Mouse (Mus musculus) left cerebral cortex, adult 9 months (tissue): Measurements from ENCODE around the gene Phldb1.

Experiments used
- DNase-seq, 2 experiments: peaks; one replicate each; pipeline ENCODE4 v3.0.0; 2022; ENCODE audit warnings: low spot score in 2 of 2

Gene Phldb1

DNA sequence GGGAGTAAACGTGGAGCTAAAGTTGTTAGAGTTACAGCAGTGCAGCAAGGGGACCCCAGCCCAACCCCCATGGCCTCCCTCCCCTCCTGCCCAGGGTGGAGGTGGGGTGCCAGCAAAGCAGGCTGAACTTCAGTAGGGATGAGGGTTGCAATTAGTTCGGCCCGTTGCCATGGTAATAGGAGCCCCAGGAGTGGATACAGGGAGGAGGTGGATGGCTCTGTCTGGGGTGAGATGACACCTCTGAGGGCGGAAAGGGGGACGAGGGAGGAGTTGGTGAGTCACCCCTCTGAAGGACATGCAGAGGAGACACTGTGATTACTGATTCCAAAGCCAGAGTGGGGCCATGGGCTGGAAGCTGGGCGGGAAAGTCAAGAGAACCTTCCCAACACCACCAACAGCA lies 26.1 kb downstream of the Phldb1 start:
- DNase-seq = peak in 1 of 2 experiments; percentile 77

DNA sequence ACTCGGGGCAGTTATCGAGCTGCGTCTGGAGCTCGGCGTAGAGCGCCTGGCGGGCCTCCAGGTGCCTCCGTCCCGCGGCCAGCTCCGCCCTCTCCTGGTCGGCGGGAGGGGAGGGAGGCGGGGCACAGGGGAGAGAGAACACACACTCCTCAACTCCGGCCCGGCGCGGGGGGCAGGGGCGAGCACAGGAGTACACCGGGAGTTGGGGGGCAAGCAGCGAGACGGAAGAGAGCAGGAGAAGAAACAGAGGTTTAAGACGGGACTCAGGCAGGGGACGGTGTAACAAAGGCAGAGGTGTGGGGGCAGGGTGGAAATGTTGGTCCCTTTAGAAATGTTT lies 26.6 kb downstream of the Phldb1 start:
- DNase-seq = no peak

DNA sequence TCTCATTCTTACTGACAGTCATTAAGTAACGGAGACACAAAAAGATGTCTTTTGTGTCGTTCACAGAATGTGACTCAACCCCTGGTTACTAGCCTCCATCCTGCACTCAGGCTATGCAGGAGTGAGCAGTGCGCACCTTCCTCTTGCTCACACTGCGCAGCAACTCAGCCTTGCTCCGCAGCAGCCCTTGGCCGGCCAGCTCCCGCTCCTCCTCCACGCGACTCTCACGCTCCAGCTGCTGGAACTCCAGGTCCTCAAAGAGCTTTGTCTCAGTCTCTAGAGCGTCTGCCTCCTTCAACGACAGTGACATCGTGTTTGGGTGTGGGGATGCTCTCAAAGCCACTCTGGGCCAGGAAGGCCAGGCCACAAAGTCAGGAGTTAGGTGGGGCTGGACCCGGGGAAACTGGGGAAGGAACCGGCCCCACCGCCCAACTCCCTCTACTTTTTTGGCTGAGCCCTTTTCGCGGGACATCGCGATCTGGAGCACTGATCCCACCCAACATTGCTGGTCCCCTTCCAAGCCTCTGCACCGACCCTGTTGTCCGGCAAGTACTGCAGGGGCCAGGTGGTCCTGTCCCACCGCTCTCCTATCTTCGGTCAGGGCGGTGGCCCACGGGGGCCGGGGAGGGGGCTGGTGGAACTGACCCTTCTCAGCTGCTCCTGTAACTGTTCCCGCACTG lies 27.1 kb downstream of the Phldb1 start:
- DNase-seq = no peak

DNA sequence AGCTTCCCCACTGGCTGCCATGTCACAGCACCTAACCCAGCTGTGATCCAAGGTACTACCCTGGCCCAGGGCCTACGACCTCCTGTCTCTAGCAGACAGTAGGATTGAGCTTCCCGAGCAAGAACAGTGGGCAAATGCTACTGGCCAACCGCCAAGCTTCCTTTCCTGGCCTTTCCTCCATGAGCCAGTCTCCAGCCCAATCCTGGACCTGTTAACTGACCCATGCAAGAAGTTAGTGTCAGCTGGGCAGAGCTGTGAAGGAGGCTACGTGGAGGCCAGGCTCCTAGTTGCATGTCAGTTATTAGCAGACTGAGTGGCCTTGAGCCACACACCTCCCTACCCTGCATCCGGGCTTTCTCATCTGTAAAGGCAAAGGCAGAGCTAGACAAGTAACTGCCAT lies 35.3 kb downstream of the Phldb1 start:
- DNase-seq = no peak

DNA sequence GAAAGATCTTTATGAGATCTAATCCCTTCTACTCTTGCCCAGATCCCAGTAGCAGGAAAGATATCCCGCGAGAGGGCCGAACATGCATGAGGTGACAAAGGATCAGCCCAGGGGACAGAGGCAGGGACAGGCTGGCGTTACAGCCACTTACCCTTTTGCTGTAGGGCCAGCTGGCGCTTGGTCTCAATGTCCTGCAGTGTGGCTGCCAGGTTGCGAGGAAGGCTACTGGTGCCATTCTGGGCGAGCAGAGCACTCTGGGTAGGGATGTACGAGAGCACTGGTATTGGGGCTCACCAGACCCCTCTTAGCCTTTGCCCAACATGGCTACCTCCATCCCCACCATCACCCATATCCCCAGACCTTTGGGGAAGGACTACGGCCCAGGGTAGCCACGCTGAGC lies 35.8 kb downstream of the Phldb1 start:
- DNase-seq = no peak

DNA sequence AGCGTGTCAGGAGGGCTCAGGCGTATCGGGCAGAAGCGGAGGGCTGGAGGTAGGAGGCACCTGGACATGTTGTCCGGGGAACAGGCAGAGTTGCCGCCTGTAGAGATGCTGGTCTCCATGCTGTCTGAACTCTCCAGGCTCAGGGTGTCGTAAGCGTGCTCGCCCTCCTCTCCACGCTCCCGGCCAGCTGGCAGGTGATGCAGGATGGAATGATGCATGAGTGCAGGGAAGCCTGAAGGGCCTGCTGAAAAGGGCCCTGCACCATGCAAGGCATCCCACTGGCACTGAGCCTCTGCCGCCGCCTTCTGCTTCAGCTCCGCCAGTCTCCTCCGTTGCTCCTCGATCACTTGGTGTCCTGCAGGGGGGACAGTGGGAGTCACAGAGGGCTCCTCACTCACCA lies 37.1 kb downstream of the Phldb1 start:
- no peak for DNase-seq

DNA sequence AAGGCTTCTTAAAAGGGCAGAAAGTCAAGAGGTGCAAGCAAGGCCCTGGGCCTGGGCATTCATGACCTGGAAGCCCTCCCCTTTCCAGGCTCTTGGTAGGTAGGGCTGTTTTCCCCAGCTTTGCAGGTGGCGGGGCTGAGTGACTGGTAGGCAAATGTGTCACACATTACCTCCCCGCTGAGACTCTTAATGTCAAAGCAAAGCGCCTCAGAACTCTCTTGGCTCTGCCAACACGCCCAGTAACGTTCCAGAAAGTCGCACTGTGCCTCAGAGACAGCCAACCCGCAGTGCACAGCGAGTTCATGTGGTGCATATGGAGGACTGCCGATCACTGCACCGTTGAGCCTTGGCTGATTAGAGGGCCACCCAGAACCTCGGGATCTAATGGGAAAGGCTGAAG lies 41.9 kb downstream of the Phldb1 start:
- DNase-seq = no peak

DNA sequence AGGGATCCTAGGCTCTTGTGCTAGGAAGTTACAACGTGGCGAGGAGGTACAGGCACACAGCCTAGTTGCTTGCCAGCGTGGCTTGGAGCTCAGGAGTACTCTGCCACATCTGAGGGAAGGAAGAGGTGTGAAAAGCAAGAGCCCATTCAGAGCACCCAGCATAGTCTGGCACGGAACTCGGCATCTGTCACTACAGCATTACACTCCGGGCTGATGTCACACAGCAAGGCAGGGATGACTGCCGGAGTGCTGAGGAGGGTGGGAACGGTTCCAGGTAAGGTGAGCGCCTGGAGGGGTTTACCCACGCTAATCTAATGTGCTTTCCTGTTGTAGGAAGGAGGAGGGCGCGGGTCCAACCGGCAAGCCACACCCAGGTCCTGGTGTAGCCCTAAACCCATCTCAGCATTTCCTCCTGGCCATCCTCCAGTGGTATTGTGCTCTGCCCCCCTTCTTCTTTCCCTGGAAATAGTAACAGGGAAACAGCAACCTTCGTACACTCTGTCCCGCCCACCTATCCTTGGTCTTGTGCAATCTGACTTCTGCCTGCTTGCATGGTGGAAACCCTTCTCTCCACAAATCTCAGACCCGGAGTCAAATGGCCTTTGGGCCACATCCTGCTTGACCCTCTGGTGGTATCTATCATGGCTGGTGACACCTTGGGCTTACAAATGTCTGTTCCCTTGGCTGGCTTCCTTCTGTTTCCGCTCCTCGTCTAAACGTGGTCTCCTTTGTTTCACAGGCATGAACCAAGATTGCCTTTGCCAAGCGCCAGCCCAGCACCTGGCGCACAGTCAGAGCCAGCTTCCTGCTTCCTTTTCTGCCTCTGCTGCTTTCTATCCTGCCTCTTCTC lies 43.1 kb downstream of the Phldb1 start:
- peak in 1 of 2 experiments; percentile 84 for DNase-seq

DNA sequence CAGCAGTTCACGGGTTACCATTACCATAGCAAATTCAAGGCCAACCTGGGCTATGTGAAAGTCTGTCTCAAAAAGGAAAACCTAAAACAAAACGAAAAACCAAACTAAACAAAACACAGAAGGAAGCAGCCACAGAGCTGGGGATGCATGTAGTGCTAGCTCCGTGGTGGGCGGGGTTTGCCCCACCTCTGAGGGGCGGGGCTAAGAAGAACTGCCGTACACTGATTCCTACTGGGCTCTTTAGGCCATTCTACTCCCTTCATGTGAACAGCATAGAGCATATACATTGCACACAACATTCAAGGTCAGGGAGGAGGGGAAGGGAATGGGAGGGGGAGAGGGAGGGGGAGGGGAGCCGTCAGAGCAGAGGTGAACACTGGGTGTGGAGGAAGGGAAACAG lies 44.4 kb downstream of the Phldb1 start:
- no peak for DNase-seq

DNA sequence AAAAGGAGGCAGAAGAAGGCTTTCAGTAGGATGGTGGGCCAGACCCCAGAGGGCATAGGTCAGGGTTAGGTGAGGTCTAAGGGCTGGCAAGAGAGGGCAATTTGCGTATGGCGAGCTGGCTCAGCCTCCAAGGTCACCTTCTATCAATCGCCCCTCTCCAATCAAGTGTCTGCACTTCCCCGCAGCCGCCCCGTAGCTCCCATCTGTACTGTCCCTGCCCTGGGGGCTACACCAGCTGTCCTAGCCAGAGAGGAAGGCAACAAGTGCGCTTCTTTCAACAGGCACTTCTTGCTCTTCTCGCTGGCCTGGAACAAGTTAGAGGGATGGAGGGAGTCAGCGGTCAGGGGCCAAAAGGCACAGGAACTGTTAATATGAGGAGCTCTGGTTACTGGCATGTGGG lies 47.0 kb downstream of the Phldb1 start:
- DNase-seq = no peak

DNA sequence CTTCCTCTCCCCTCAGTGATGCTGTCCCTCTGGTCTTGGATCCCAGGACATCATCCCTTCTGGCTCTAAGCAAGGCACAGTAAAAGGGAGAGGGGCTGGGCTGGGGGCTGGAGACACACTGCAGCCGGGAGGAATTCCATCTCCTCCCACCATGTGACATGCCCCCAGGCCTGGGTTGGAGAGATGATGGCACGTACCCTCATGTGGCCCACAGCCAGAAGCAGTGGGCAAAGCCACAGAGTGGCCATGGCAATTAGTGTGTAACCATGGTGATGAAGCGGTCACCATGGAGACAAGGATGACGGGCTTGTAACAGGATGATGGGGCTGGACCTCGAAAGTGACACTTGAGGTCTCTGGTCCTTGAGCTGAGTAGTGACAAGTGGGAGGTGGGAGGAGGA lies 48.4 kb downstream of the Phldb1 start:
- no peak for DNase-seq

DNA sequence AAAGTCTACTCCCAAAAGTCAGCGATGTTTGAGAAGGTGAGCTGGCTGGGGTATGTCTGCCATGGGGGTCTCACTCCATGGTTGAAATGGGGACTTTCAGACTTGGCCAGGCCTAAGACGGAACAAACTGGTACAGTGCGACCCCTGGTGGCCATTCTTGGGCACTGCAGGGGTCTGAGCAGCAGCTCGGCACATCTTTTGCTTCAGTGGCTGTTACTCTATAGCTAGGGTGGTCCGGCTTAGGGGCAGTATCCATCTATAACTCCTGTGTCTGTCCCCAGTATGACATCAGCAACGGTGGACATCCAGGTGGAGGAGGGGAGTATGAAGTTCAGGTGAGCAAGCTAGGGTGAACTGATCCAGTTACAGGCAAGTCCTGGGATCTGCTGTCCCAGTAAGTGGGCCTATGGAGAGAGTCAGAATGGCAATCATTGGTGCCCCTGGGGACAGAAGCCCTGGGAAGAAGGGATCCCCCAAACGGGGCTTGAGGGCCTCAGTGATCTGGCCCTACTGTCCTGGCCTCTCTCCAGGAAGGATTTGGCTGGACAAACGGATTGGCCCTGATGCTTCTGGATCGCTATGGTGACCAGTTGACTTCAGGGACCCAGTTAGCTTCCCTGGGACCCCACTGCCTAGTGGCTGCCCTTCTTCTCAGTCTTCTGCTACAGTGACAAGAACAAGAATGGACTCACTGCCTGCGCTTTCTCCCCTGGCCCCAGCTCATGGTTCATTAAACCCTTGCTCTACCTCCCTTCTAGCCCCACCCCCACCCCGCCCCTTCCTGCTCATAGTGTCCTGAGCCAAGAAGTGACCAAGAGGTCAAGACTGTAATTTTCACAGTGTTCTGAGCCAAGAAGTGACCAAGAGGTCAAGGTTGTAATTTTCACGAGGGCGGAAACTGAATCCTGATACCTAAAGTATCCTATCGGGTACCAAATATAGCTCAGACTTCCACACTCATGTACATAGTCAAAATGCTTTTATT lies 49.4 kb downstream of the Phldb1 start:
- DNase-seq = peak in 1 of 2 experiments; percentile 69

DNA sequence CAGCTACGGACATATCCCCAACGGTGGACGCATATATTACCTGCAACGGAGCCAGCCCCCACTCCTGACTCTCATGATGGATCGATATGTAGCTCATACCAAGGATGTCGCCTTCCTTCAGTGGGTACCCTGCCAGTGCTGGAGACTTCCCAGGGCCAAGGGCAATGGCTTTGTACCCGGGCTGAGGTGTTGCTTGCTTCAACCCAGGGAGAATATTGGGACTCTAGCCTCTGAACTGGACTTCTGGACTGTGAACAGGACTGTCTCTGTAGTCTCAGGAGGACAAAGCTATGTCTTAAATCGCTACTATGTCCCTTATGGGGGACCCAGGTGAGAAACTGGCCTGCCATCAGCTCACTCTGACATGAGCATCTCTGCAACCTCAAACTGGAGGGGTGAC lies 52.0 kb downstream of the Phldb1 start:
- no peak for DNase-seq

DNA sequence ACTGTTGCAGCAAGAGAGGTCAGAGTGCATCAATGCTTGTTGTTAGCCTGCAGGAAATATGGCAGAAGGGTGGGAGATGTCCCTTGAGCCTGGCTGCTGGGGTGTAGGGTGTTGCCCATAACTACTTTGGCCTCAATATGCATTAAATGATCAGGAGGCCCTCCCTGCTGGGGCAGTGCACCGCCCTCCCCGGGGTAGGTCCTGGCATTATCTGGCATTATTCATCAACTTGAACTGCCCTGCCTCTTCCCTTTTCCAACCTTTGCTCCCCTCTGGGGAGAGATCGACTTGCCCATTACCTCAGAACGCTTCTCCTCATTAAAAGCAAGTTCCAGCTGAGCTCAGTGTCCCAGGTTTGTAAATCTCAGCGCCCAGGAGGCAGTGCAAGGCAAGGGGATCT lies 55.4 kb downstream of the Phldb1 start:
- no peak for DNase-seq

DNA sequence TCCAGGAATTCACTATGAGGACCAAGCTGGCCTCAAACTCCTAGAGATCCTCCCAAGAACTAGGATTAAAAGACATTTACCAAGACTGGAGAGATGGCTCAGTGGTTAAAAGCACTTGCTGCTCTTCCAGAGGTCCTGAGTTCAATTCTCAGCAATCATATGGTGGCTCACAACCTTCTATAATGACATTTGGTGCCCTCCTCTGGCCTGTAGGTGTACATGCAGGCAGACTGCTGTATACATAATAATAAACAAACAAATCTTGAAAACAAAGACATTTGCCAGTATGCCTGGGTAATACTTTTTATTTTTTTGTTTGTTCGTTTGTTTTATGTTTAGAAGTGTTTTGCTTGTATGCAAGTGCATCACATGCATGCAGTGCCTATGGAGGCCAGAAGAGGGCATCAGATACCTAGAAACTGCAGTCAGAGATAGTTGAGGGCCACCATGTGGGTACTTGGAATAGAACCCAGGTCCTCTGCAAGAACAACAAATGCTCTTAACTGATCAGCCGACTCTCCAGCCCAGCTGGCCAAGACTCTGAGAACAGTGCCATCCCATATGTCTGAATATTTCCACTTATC lies 56.6 kb downstream of the Phldb1 start:
- no peak for DNase-seq

DNA sequence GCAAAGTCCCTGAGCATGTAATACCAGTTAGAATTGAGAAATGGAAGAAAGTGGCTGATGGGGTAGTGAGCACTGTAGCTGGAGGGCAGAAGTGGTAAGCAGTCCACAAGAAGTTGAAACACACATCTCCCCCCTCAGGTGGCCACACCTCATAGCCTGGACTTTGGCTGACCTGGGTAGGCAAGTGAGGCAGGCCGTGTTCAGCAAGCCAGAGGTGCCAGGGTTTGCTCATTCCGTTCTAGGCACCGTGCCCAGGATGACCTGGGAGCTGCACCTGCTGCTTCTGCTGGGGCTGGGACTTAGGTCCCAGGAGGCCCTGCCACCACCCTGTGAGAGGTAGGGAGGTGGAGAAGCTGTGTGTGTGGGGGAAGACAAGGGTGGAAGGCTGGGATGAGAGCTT lies 62.0 kb downstream of the Phldb1 start, which contains the start of gene Treh:
TSS of gene Treh (plus strand) at position 229 of the 400 bp plus-strand sequence.
- no peak for DNase-seq

DNA sequence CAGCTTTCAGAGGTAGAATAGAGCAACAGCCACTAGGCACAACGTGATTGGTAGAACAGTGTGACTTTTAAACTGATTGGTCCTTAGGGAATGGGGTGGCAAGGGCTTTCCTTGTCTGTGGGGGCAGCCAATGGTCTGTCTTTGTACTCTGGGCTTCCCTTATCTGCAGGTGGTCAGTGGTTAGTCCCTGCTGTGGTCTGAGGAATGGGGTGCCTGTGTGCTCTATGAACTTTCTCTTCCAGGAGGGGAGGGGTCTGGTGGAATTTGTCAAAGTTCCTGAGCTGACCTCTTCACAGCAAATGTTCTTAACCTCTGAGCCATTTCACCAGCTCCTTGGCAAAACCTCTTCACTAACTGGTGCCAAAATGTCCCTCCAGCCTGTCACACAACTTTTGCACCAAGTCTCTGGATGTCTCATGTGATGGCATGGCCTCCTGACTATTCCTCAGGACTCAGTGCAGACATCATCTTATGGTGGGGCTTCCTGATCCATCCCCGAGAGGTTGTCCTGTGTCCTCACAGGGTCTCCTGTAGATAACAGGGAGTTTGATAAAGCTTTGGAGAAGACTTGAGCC lies 62.6 kb downstream of the Phldb1 start:
- no peak for DNase-seq

DNA sequence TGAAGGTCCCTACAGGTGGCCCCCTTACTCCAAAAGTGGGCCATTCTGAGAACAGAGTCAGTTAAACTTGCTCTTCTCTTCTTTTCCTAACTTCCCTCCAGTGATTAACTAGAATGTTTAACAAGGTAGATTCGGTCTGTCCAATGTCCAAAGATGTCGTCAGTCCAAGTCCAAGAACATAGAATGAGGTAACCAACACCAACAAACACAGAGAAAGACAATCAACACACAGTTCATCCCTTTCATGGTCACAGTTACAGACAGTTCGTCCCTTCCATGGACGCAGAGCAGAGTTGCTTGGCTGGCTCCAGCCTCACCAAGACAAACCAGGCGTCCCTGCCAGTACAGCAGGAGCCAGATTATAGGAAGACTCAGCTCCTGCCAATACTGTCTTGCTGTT lies 63.6 kb downstream of the Phldb1 start:
- no peak for DNase-seq

DNA sequence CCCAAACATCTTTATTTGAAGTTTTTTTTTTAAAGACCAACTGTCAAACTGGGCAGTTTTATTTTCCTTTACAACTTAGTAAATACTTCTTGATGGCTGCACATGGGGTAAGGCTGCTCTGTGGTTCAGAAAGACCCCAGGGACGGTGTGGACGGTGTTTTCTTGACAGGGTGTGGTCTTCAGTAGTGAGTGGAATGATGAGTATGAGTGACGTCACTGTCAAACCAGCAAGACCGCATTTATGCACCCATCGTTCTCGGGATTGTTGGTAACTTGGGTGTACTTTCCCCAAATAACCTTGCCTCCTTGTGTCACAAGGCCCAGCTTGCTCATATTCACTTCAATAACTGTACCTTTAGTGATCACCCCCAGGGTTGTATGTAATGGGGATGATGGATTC lies 71.3 kb downstream of the Phldb1 start:
- no peak for DNase-seq

DNA sequence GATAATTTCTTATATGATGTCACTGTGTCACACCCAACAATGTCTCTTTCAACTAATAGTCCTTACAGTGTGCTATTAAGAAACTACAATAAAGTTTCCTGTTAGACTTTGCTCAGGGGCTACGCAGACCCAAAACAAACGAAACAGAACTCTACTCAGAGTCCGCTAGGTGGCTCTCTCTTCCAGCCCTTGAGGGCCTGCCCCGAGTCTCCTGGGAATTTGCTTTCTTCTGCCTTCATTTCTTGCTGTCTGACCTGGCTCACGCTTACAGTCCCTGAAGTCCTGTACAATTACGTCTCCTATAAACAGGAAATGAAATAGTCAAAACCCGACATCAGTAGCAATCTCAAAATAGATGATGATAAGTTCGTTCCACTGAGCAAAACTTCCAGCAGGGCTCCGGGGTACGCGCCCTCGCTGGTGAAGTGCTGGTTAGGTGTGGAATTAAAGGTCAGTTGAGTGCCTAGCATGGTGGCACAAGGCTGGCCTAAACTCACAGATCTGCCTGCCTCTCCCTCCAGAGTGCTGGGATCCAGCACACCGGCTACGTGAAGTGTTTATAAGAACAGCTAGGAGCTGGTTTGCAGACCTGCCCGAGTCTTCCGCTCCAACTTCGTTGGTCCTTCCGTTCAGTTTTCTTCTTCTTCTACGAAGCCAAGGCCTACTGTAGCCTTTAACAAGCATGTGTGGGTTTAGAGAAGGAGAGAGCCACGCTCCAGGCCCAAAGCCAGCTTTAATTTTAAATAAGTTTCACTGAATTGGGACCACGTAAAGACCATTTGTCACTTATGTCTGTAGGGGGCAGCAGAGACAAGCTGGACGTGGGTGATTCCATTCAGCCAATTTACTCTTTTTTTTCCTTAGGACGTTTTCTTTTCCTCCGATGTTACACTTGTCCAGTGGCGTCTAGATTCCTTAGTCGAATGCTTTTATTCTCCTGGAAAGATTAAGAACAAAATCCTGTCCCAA lies 79.6 kb downstream of the Phldb1 start:
- DNase-seq = peak in 1 of 2 experiments; percentile 72
